Mouse (Mus musculus): ENCODE measurements around the gene Tnfrsf1b. TPM values are rescaled to one million over a fixed set of nuclear protein-coding genes. Genes with fewer than 3 reads are reported as not detected.

Tnfrsf1b gene
- total RNA-seq (2017): 17.1 and 20.1 TPM in 2 replicates

GRCm38 (mm10) chr4:145246173-145247011 lies at the start of gene Tnfrsf1b:
Tnfrsf1b (minus strand) TSS chr4:145246870.
- ATAC-seq (replicated peaks; ENCODE audit: low read depth, poor library complexity, severe bottlenecking): peak; percentile 76

- peak; percentile 61 for ATAC-seq (replicated peaks; ENCODE audit: low read depth, poor library complexity, severe bottlenecking)
Measured at GRCm38 (mm10) chr4:145295589-145296300, 49.1 kb upstream of the Tnfrsf1b start.

- 0 out of 2 replicates have a peak, but pooled peaks have one; percentile 26 for ATAC-seq (replicated peaks; ENCODE audit: low read depth, poor library complexity, severe bottlenecking)
Measured at GRCm38 (mm10) chr4:145294588-145294987, 47.9 kb upstream of the Tnfrsf1b start.

- peak; percentile 98 for ATAC-seq (replicated peaks; ENCODE audit: low read depth, poor library complexity, severe bottlenecking)
Measured at GRCm38 (mm10) chr4:145286369-145287120, 39.9 kb upstream of the Tnfrsf1b start.

- no peak for ATAC-seq (replicated peaks; ENCODE audit: low read depth, poor library complexity, severe bottlenecking)
Measured at GRCm38 (mm10) chr4:145284675-145285074, 38.0 kb upstream of the Tnfrsf1b start.

- no peak for ATAC-seq (replicated peaks; ENCODE audit: low read depth, poor library complexity, severe bottlenecking)
Measured at GRCm38 (mm10) chr4:145283441-145283840, 36.8 kb upstream of the Tnfrsf1b start.

GRCm38 (mm10) chr4:145280966-145281365 lies 34.3 kb upstream of the Tnfrsf1b start:
- no peak for ATAC-seq (replicated peaks; ENCODE audit: low read depth, poor library complexity, severe bottlenecking)

GRCm38 (mm10) chr4:145278724-145279370 lies 32.2 kb upstream of the Tnfrsf1b start:
- ATAC-seq (replicated peaks; ENCODE audit: low read depth, poor library complexity, severe bottlenecking): no peak

- no peak for ATAC-seq (replicated peaks; ENCODE audit: low read depth, poor library complexity, severe bottlenecking)
Measured at GRCm38 (mm10) chr4:145278231-145278630, 31.6 kb upstream of the Tnfrsf1b start.

- peak; percentile 84 for ATAC-seq (replicated peaks; ENCODE audit: low read depth, poor library complexity, severe bottlenecking)
Measured at GRCm38 (mm10) chr4:145276368-145277249, 29.9 kb upstream of the Tnfrsf1b start.

- ATAC-seq (replicated peaks; ENCODE audit: low read depth, poor library complexity, severe bottlenecking): no peak
Measured at GRCm38 (mm10) chr4:145274887-145275286, 28.2 kb upstream of the Tnfrsf1b start.

GRCm38 (mm10) chr4:145273923-145274322 lies 27.3 kb upstream of the Tnfrsf1b start:
- ATAC-seq (replicated peaks; ENCODE audit: low read depth, poor library complexity, severe bottlenecking): no peak

GRCm38 (mm10) chr4:145272763-145273162 lies 26.1 kb upstream of the Tnfrsf1b start:
- ATAC-seq (replicated peaks; ENCODE audit: low read depth, poor library complexity, severe bottlenecking): no peak

GRCm38 (mm10) chr4:145271634-145272033 lies 25.0 kb upstream of the Tnfrsf1b start:
- ATAC-seq (replicated peaks; ENCODE audit: low read depth, poor library complexity, severe bottlenecking): no peak

- peak; percentile 48 for ATAC-seq (replicated peaks; ENCODE audit: low read depth, poor library complexity, severe bottlenecking)
Measured at GRCm38 (mm10) chr4:145270136-145270535, 23.5 kb upstream of the Tnfrsf1b start.

GRCm38 (mm10) chr4:145267631-145268110 lies 21.0 kb upstream of the Tnfrsf1b start:
- peak; percentile 76 for ATAC-seq (replicated peaks; ENCODE audit: low read depth, poor library complexity, severe bottlenecking)

- peak; percentile 10; the same call in 1 of the 2 replicates for ATAC-seq (replicated peaks; ENCODE audit: low read depth, poor library complexity, severe bottlenecking)
Measured at GRCm38 (mm10) chr4:145266505-145266904, 19.8 kb upstream of the Tnfrsf1b start.

GRCm38 (mm10) chr4:145264761-145265160 lies 18.1 kb upstream of the Tnfrsf1b start:
- ATAC-seq (replicated peaks; ENCODE audit: low read depth, poor library complexity, severe bottlenecking): no peak

GRCm38 (mm10) chr4:145263583-145263982 lies 16.9 kb upstream of the Tnfrsf1b start:
- ATAC-seq (replicated peaks; ENCODE audit: low read depth, poor library complexity, severe bottlenecking): no peak
